Mouse (Mus musculus) liver, adult 2 months (tissue): ENCODE data around the gene Prr3.

ENCODE experiments used
- CTCF ChIP-seq: fragments of 200-500 bp; IDR thresholded peaks from 2 replicates; pipeline ENCODE4 v1.5.1; 2011; ENCODE audit warnings: low read depth, low read length, control low read depth
- POLR2A ChIP-seq: fragments of 200-500 bp; IDR thresholded peaks from 2 replicates; pipeline ENCODE4 v1.6.1; 2011; ENCODE audit warnings: low read length, control low read depth; ENCODE audit not compliant: insufficient read depth; ENCODE audit errors: extremely low read depth

GRCm38 (mm10) chr17:36020191-36021073 lies 40.4 kb upstream of the Prr3 start, which contains the start of gene H2-T24:
- TF ChIP-seq POLR2A, result no peak
- peak; percentile 18; the same call in 1 of the 2 replicates for TF ChIP-seq CTCF
